Mouse (Mus musculus) liver, adult 2 months (tissue): ENCODE measurements at regions not wholly inside any gene's neighbourhood (a gene's known extent, or its start where the extent isn't known, plus 50 kb on each side); places are given as distances from the start of the nearest gene placed in this dataset.
"Not testable (repeated sequence)": the region's sequence is repeated elsewhere in the genome, so short reads cannot be mapped to it uniquely, and the experiment has no call there.

Experiments used
- CTCF ChIP-seq: fragments of 200-500 bp; IDR thresholded peaks from 2 replicates; pipeline ENCODE4 v1.5.1; 2011; ENCODE audit warnings: low read depth, low read length, control low read depth
- POLR2A ChIP-seq: fragments of 200-500 bp; IDR thresholded peaks from 2 replicates; pipeline ENCODE4 v1.6.1; 2011; ENCODE audit warnings: low read length, control low read depth; ENCODE audit not compliant: insufficient read depth; ENCODE audit errors: extremely low read depth

GRCm38 (mm10) chr5:129294861-129295542 lies 198.5 kb downstream of the Adgrd1 start:
- TF ChIP-seq CTCF, POLR2A: not testable (repeated sequence)
